Mouse (Mus musculus) lung, embryonic 14.5 days (tissue): Measurements from ENCODE around the gene Fmnl2. TPM values are rescaled to one million over a fixed set of nuclear protein-coding genes. Genes with fewer than 3 reads are reported as not detected.

Experiments used
- ATAC-seq: fragments of 200-750 bp; cut with Nextera tagmentation; 2 replicates; pipeline ENCODE4 v1.8.0; 2017; ENCODE audit warnings: mild to moderate bottlenecking, moderate TSS enrichment, moderate library complexity; ENCODE audit not compliant: insufficient read depth
- DNase-seq: peaks from one replicate; pipeline ENCODE4 v3.0.0-alpha.2; 2015
- H3K27ac ChIP-seq: fragments of 300-500 bp; sonication (generic); 2 replicates; pipeline ENCODE4 v1.5.1; 2014; ENCODE audit warnings: low read depth, mild to moderate bottlenecking, moderate library complexity
- H3K27me3 ChIP-seq: fragments of 300-500 bp; sonication (generic); 2 replicates; pipeline ENCODE4 v1.6.1; 2014; ENCODE audit warnings: low read length, control low read depth; ENCODE audit not compliant: insufficient read depth
- H3K36me3 ChIP-seq: fragments of 300-500 bp; sonication (generic); 2 replicates; pipeline ENCODE4 v1.6.1; 2014; ENCODE audit warnings: control low read depth; ENCODE audit not compliant: insufficient read depth
- H3K4me1 ChIP-seq: fragments of 300-500 bp; sonication (generic); 2 replicates; pipeline ENCODE4 v1.6.1; 2014; ENCODE audit warnings: antibody characterized with exemption, control low read depth; ENCODE audit not compliant: insufficient read depth
- H3K4me2 ChIP-seq: fragments of 300-500 bp; sonication (generic); 2 replicates; pipeline ENCODE4 v1.6.1; 2014; ENCODE audit warnings: mild to moderate bottlenecking
- H3K4me3 ChIP-seq: fragments of 300-500 bp; sonication (generic); 2 replicates; pipeline ENCODE4 v1.5.1; 2014; ENCODE audit warnings: low read depth, low read length
- H3K9ac ChIP-seq: fragments of 300-500 bp; sonication (generic); 2 replicates; pipeline ENCODE4 v1.6.1; 2014
- H3K9me3 ChIP-seq: fragments of 300-500 bp; sonication (generic); 2 replicates; pipeline ENCODE4 v1.6.1; 2016; ENCODE audit warnings: low read depth, low read length, control low read depth
- CTCF ChIP-seq: IDR thresholded peaks from 2 replicates; pipeline ENCODE4 v1.5.1; 2016; ENCODE audit warnings: antibody characterized with exemption, low read depth
- WGBS: fragments of 180-500 bp; shearing (Covaris S2); extraction: QIAGEN DNeasy Blood & Tissue Kit; methylation state at CpG from one replicate; pipeline ENCODE4 v1.1.7; 2014; 5-methylcytosine and 5-hydroxymethylcytosine counted together
- polyA plus RNA-seq: library from polyadenylated mRNA; unstranded; fragments of >200 nt; fragmentation: Nextera tagmentation; extraction: Ambion mirVana; gene quantifications from 2 replicates; pipeline ENCODE4 v1.2.1, GENCODE M21; 2014

The Fmnl2 gene
- polyA plus RNA-seq, 1 experiment from 2014 or later: 5.0 TPM

DNA sequence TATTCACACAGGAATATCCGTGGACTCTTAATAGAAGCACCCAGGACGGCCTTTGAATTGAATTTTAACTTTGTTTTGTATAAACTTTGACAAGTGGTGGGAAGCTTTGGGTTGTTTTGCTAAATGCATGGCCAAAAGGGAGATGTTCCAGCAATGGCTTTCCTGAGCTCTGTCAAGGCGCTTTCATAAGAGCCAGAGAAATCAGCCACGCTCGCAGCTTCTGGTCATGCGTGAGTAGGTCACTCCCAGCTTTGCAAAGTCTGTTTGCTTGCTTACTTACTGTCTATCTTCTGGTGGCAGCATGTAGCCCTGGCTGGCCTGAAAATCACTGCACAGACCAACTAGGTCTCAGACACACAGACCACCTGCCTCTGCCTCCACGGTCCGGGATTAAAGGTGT is 248.8 kb downstream of the Fmnl2 start:
- Histone ChIP-seq H3K9ac (no peak overlapping the region), H3K4me3 (no peak overlapping the region), H3K4me1 (no peaks in the 10 kb centered on the region), H3K36me3 (peaks cover 12% of the 10 kb centered on the region; the same call in 1 of the 2 replicates), H3K9me3 (no peaks in the 10 kb centered on the region), H3K27ac (no peak overlapping the region), H3K4me2 (no peak overlapping the region), H3K27me3 (no peaks in the 10 kb centered on the region)
- TF ChIP-seq CTCF: no peak
- 65% methylated on average over 8 of the region's 8 CpGs for WGBS
- ATAC-seq (peak; percentile 50; the same call in 1 of the 2 replicates), DNase-seq (peak; percentile 48)

DNA sequence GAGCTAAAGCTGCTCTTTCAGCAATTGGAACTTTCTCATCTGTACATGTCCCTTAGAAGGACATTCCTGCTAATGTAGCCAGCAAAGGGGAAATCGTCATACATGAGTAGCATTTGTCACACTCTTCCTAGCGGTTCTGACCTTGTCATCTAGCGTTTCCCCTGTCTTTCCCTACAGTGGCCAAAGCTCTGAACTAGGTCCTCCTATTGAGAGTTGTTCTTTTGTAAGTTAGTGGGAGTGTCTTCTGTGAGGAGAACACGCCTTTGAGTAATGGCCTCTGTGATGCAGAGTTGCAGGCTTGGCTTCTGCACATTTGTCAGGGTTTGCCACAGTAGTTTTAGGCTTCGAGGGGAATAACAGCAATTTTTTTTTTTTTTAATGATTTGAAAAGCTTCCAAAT is 250.9 kb downstream of the Fmnl2 start:
- DNase-seq: no peak
- H3K36me3 ChIP-seq: peaks cover 15% of the 10 kb centered on the region; the same call in 1 of the 2 replicates
- WGBS: 76% methylated on average over 5 of the region's 5 CpGs
- H3K27me3 ChIP-seq: no peaks in the 10 kb centered on the region
- TF ChIP-seq CTCF: no peak
- H3K9me3 ChIP-seq: no peaks in the 10 kb centered on the region
- no peak for ATAC-seq
- H3K4me2 ChIP-seq: no peak overlapping the region
- no peak overlapping the region for H3K4me3 ChIP-seq
- no peaks in the 10 kb centered on the region for H3K4me1 ChIP-seq
- no peak overlapping the region for H3K27ac ChIP-seq
- H3K9ac ChIP-seq: no peak overlapping the region

DNA sequence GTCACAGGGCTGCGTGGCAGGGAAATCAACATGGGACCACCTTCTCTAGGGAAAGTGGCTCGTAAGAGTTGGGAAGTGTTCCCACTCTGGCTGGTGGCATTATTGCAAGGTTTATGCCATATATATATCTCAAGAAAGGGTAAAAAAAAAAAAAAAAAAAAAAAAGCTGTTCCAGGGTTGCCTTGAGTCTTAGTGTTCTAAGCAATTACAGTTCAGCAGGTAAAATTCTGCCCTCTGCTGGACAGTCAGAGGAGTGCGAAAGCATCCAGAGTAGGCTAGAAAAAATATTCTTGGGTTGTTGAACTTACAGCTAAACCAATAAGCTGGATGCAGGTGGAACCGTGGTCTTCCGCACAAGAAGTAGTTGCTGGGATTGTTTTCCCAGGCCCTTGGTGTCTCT is 264.1 kb downstream of the Fmnl2 start:
- Histone ChIP-seq H3K9me3 (no peaks in the 10 kb centered on the region), H3K36me3 (peaks cover 13% of the 10 kb centered on the region), H3K4me3 (no peak overlapping the region), H3K27me3 (no peaks in the 10 kb centered on the region), H3K4me1 (no peaks in the 10 kb centered on the region), H3K9ac (no peak overlapping the region), H3K4me2 (no peak overlapping the region), H3K27ac (no peak overlapping the region)
- 61% methylated on average over 5 of the region's 5 CpGs for WGBS
- DNase-seq (peak; percentile 82), ATAC-seq (peak; percentile 35; the same call in 1 of the 2 replicates)
- TF ChIP-seq CTCF: peak; percentile 75

DNA sequence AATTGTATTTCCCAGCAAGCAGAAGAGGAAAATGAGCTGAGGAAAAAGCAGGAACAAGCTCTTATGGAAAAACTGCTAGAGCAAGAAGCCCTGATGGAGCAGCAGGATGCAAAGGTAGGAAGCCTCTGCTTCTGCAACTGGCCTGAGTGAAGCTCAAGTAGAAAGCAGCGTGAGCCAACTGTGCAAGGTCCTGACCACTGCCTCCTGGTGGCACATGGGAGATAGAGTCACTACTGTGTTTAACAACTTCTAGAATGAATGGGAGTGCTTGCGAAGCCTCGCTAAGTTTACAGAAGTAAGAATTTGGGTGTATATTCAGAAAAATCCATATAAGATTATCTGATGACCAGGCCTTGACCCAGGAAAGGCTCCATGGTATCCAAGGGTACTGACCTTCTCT is 268.3 kb downstream of the Fmnl2 start:
- Histone ChIP-seq H3K36me3 (peaks cover 7% of the 10 kb centered on the region), H3K27me3 (no peaks in the 10 kb centered on the region), H3K27ac (no peak overlapping the region), H3K4me3 (no peak overlapping the region), H3K9me3 (no peaks in the 10 kb centered on the region), H3K4me1 (no peaks in the 10 kb centered on the region), H3K4me2 (no peak overlapping the region), H3K9ac (no peak overlapping the region)
- ATAC-seq (no peak), DNase-seq (peak; percentile 25)
- WGBS: 77% methylated on average over 3 of the region's 3 CpGs
- peak; percentile 36; the same call in 1 of the 2 replicates for TF ChIP-seq CTCF

DNA sequence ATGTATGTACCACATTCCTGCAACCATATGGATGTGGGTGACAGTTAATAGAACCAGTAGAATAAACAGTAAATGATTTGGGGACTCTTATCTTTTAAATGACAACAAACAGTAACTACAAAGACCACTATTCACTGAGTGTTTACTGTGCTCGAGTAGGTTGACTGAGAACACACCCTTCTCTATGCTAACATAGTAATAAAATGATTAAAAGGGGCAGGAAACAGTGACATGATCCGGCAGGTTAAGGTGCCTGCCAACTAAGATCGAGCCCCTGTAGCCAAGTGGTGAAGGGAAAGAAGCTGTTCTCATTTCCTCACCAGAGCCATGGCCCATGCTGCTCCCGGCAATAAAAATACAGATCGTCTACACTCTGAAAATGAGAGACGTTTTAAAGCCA is 271.4 kb downstream of the Fmnl2 start:
- 65% methylated on average over 6 of the region's 6 CpGs for WGBS
- DNase-seq (no peak), ATAC-seq (no peak)
- H3K4me3 ChIP-seq: no peak overlapping the region
- no peak overlapping the region for H3K4me2 ChIP-seq
- H3K27me3 ChIP-seq: no peaks in the 10 kb centered on the region
- no peaks in the 10 kb centered on the region for H3K4me1 ChIP-seq
- no peaks in the 10 kb centered on the region for H3K9me3 ChIP-seq
- H3K9ac ChIP-seq: no peak overlapping the region
- peaks cover 12% of the 10 kb centered on the region for H3K36me3 ChIP-seq
- TF ChIP-seq CTCF: no peak
- no peak overlapping the region for H3K27ac ChIP-seq

DNA sequence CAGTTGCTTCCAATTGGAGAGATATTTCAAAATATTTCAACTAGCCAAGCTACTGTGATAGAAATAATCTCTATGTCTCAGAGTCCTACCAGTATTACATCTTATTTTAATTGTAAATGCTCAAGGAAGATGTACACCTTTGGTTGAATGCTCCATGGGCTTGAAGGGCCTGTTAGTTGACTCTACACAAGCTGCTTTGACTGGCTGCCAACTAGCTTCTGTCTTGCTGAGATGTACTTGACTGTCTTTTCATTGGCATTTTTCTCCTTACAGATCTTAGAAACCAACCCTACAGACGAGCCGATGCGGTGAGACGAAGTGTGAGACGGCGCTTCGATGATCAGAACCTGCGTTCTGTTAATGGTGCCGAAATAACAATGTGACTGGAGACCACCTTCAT is 273.9 kb downstream of the Fmnl2 start:
- H3K9ac ChIP-seq: no peak overlapping the region
- H3K4me1 ChIP-seq: no peaks in the 10 kb centered on the region
- WGBS: 93% methylated on average over 9 of the region's 9 CpGs
- no peak for ATAC-seq
- H3K27ac ChIP-seq: no peak overlapping the region
- H3K4me2 ChIP-seq: no peak overlapping the region
- peaks cover 11% of the 10 kb centered on the region for H3K36me3 ChIP-seq
- no peaks in the 10 kb centered on the region for H3K9me3 ChIP-seq
- H3K27me3 ChIP-seq: no peaks in the 10 kb centered on the region
- DNase-seq: no peak
- no peak for TF ChIP-seq CTCF
- no peak overlapping the region for H3K4me3 ChIP-seq

DNA sequence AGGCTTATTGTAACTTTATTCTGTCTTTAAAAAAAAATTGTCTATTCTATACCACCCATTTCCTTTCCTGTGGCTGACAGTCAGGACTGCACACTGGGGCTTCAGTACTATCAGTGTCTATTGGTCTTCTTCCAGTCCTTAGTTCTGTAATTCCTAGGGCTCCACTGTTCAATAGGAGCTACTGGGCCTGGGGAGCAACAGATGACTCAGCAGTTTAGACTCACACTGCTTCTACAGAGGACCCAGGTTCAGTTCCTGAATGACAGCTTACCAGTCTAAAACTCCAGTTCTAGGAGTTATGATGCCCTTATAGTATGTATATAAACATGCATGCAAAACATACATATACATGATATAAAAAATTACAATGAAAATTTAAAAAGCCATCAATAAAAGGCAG is 289.2 kb downstream of the Fmnl2 start:
- H3K9ac ChIP-seq: no peak overlapping the region
- no peak for DNase-seq
- H3K9me3 ChIP-seq: no peaks in the 10 kb centered on the region
- no peaks in the 10 kb centered on the region for H3K27me3 ChIP-seq
- H3K4me1 ChIP-seq: no peaks in the 10 kb centered on the region
- no peak for ATAC-seq
- no peak overlapping the region for H3K27ac ChIP-seq
- no peak for TF ChIP-seq CTCF
- no peak overlapping the region for H3K4me2 ChIP-seq
- H3K36me3 ChIP-seq: peaks cover 63% of the 10 kb centered on the region
- H3K4me3 ChIP-seq: no peak overlapping the region

DNA sequence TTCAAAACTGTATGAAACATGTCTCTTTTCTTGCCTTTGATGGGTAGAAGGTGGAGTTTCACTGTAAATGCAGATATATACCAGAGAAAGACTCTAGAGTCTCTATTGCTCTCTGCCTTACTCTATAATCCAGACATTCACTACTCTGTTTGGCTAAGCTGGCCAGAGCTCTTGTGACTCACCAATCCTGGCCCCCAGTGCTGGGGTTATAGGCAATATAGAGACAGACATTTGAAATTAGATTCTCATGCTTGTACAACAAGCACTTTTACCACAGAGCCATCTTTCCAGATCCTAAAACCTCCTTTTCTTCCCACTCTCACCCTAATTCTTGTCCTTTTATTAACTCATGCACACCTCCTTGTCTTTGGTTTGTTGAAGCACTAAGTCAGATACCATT is 316.3 kb downstream of the Fmnl2 start:
- no peak overlapping the region for H3K27ac ChIP-seq
- H3K9ac ChIP-seq: no peak overlapping the region
- no peaks in the 10 kb centered on the region for H3K27me3 ChIP-seq
- no peaks in the 10 kb centered on the region for H3K9me3 ChIP-seq
- no peak overlapping the region for H3K4me2 ChIP-seq
- ATAC-seq: no peak
- no peak for DNase-seq
- H3K4me1 ChIP-seq: no peaks in the 10 kb centered on the region
- TF ChIP-seq CTCF: no peak
- H3K4me3 ChIP-seq: no peak overlapping the region
- H3K36me3 ChIP-seq: peaks cover 25% of the 10 kb centered on the region
